Mouse (Mus musculus): Measurements from ENCODE around the gene Gabpb1. TPM values are rescaled to one million over a fixed set of nuclear protein-coding genes. Genes with fewer than 3 reads are reported as not detected.
A peak's percentile ranks its signal among the peaks of the same experiment; 100 is the strongest.

Gabpb1 gene
- polyA plus RNA-seq (2017; shearing (Covaris generic)) = 10 to 100 TPM; 53.4 to 72.2 (median 57.8) TPM

GRCm38 (mm10) chr2:126676122-126676515 is at the start of gene Gabpb1:
Gene Gabpb1, minus strand, starts transcription at chr2:126676337.
- ATAC-seq = no peak

GRCm38 (mm10) chr2:126712950-126713349 is 36.8 kb upstream of the Gabpb1 start:
- no peak for ATAC-seq

GRCm38 (mm10) chr2:126712526-126712925 is 36.4 kb upstream of the Gabpb1 start:
- no peak for ATAC-seq

DNA sequence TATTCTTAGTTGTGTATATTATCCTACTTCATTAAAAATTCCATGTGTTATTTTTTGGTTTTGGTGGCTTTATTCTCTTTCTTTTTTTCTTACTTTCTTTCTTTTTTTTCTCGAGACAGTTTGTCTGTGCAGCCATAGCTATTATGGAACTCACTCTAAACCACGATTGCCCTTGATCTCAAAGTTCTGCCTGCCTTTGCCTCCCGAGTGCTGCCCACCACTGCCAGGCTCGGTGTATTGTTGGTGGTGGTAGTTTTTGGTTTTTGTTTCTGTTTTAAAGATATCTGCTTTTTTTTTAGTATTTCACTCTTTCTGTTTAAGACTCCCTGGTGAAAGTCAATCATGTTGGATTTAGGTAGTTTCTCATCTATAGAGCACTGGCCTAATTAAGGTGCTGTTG is 32.2 kb upstream of the Gabpb1 start:
- no peak for ATAC-seq

- peak; percentile 6 for ATAC-seq
Observed at GRCm38 (mm10) chr2:126707438-126707779, 31.3 kb upstream of the Gabpb1 start.

- peak; percentile 95 for ATAC-seq
Observed at GRCm38 (mm10) chr2:126706759-126707437, 30.8 kb upstream of the Gabpb1 start, which contains the start of gene Usp8. Gene Usp8, plus strand, starts transcription at chr2:126707328.

DNA sequence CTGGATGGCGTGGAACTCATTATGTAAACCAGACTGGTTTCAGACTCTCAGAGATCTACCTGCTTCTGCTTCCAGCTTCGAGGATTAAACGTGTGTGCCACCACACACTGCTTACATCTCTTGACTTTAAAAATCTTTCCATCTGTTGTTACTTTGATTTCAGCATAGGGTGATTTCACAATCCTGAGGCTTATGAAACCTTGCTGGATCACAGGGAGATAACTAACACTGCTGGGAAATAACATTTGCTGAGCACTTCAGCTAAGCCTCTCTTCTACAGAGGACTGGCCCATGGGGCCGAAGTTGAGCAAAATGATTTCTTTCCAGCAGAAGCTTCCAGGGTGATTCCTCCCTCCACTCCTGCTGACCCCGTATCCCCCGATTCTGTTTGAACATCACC is 19.1 kb upstream of the Gabpb1 start:
- no peak for ATAC-seq

DNA sequence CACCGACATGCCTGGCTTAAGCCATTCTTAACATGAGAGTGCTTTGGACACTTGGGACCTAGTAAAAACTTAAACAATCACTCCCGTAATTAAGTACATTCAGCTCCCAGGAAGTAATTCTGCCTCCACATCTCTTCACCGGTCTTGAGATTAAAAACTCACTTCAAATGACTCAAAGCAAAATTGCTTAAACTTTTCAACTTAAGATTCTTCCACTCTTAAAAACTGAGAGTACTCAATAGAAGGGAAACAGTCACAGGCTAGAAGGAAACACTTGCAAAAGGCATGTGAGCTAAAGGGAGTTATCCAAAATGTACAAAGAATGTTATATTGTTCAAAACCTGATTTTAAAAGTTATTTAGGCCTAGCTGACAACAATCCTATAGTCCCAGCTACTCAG is 15.2 kb upstream of the Gabpb1 start:
- ATAC-seq = no peak

DNA sequence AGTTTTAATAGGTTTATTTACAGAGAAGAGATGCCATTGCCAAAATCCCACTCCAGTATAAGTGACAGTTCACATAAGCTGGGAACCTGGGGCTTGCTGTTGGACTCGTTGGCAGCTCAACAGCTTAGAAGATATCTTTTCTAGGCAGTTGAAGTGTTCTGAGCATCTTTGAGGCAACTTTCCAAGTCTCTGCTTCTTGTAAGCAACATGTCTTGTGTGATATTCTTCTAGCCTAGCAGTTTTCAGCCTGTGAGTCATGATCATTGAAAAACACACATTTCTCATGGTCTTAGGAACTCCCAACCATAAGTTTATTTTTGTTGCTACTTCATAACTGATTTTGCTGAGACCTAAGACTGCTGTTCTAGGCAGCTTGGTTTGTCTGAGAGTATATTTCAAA is 6.8 kb upstream of the Gabpb1 start:
- ATAC-seq = no peak

DNA sequence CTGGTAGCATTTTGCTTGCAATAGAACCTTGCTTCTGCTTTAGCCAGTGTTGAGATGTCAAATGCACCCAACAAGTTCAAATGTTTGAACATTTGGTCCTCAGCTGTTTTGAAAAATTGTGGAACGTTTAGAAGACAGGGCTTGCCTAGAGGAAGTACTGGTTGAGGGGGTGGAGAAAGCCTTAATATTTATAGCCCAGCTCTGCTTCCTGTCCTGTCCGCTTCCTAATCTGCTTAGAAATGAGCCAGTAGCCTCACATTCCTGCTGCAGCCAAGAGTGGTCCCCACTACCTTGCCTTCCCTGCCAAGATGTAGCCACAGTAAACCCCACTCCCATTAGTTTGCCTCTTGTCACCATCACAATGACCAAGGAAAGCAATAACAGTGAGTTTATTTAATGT is 6.2 kb upstream of the Gabpb1 start:
- no peak for ATAC-seq

GRCm38 (mm10) chr2:126677366-126677765 is 1.2 kb upstream of the Gabpb1 start:
- ATAC-seq = no peak

DNA sequence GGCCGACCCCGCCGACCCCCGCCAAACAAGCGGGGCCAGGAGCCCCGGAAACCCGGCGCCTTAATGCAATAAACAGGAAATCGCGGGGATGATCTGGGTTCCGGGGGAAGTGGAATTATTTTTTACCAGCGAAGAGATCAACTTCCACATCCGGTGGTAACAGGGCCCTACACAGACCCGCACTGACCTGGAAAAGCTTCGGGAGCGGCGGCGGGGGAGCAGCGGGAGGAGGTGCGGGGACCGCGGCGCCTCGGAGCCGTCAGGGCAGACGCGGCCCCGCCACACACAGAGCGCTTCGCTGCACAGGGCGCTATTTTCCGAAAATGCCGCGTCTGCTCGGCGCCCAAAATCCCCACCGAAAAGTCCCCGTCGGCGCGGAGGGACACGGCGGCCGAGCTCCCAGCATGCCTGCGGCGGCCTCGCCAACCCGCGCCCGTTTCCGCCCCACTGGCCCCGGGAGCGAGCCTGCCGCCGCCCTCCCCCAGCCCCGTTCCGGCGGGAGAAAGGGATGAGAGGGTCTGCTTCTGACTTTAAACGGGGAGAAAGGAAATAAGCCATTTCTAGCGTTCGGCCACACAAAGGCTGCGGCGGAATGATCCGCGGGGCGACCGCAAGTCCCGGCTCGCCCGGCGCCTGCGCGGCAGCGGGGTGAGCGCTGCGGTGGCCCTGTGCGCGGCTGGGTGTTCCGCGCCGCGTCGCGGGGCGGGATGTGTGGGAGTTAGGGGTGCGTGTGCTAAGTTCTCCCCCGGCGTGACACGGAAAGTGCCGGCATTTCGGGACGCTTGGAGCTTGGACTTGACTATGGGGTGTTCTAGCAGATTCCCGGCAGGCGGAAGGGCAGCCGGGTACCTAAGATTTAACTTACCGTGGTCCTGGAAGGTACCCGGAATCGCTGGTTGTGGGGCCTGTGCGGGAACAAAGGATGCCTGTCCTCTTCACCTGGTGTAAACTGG is 692 bp downstream of the Gabpb1 start:
- ATAC-seq = peak; percentile 73

DNA sequence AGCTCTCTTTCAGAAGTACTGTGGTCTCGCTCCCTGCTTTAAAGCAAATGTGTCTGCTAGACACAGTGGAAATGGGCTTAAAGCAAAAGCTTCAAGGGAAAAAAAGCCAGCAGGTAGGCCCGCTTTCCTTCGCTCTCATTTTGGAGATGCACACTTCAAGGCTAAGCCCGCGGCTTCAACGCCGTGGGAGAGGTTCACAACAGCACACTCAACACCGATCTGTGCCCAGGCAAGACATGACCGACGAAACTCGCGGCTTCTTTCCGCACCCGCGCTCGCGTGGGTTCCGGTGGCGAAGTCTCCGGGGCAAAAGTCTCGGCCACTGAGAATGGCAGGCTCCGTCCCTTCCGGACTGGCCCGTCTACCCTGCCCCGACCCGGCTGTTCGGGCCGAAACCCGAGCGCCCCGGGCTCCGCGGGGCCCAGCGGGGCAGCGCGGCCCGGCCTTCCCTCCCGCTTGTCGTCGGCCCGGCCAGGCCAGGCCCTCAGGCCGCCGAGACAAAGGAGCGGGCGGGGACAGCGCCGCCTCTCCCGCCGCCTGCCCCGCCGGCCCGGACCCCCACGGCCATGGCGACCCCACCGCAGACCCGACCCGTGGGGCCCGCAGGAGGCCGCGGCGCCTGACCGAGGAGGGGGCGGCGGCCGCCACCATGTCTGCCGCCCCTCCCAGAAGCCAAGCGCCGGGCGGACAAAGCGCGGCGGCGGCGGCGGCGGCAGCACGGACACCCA is 1.5 kb downstream of the Gabpb1 start:
- peak; percentile 24 for ATAC-seq

GRCm38 (mm10) chr2:126673317-126674242 is 2.6 kb downstream of the Gabpb1 start:
- peak; percentile 36 for ATAC-seq

- ATAC-seq = no peak
Observed at GRCm38 (mm10) chr2:126668621-126669252, 7.4 kb downstream of the Gabpb1 start.

DNA sequence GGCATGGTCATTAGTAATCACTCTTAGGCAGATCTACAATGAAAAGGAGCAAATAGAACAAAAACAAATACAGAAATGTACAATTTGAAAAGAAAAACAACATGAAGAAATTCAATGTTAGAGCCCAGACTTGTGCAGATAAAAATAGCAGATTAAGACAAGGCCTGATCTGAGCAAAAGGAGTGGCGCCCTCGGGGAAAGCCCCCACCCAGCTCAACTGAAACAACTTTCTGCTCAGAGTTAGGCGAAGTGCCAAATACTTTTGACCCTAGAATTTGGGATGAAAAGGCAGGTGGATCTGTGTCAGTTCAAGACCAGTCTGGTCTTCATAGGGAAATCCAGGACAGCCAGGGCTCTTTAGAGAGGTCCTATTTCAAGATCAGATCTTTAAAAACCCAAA is 10.2 kb downstream of the Gabpb1 start:
- peak; percentile 59 for ATAC-seq

GRCm38 (mm10) chr2:126663481-126663880 is 12.7 kb downstream of the Gabpb1 start:
- ATAC-seq = peak; percentile 79

GRCm38 (mm10) chr2:126652929-126653328 is 23.2 kb downstream of the Gabpb1 start:
- no peak for ATAC-seq

- no peak for ATAC-seq
Observed at GRCm38 (mm10) chr2:126647762-126648161, 28.4 kb downstream of the Gabpb1 start.

DNA sequence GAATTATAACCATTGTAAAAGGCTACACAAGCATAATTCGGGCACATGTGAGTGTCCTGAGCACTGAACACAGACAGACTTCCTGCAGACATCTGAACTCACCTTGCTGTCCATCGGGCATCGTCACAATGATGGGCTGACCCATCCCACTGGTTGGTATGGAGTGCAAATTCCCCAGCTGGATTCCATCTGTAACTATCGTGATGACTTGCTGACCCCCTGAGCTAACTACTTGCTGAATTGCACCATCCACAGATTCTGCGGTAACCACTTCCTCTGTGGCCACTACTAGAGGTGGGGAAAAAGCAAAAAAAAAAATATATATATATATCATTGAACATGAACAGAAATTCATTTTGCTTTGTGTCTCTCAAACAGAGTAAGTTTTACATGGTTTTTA is 29.7 kb downstream of the Gabpb1 start:
- no peak for ATAC-seq

- ATAC-seq = no peak
Observed at GRCm38 (mm10) chr2:126644768-126645167, 31.4 kb downstream of the Gabpb1 start.

DNA sequence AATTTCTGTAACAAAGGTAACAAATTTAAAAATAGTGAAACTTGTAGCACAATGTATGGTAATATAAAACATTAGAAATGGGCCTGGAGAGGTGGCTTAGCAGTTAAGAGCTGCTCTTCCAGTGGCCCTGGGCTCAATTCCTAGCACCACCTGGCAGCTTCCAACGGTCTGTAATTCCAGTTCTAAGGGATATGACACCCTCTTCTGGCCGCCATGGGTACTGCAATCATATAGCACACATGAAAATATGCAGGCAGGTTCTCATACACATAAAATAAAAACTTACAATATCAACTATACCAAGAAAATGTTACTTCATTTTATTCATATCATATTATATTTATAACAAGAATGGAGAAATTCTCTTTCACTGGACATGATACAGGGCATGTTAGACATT is 35.8 kb downstream of the Gabpb1 start:
- no peak for ATAC-seq

Data from inflammation-experienced regulatory T-cells, adult 6 months (primary cell).